In the genomic region with DNA sequence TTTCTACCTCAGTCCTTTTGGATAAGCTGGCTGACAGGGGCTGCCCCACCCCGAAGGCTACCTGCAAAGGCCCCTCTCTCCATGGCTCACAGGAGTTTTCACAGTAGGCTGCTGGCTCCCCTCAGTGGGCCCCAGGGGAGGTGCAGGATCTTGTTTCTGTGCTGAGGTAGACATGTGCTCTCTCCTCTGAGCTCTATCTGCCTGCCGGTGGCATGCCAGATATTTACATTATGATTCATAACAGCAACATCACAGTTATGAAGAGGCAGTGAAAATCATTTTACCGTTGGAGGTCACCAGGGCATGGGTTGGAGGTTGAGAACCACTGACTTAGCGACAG, we compare ENCODE assay signal across 8 mouse cellular contexts. TPM values are rescaled to one million over a fixed set of nuclear protein-coding genes. Genes with fewer than 3 reads are reported as not detected.
DNase-seq lines count a peak whose midpoint lies in the region; ATAC-seq and TF ChIP-seq lines count a peak whose summit lies in the region.
"Had no signal": no experiment of that assay in that cellular context is flagged by ENCODE, and none has a peak within 500 bp of the region (broad histone marks: within the 10 kb centered on the region; RNA-seq: fewer than 3 reads in every experiment).

No protein-coding gene starts in this region.

- DNase-seq in left cerebral cortex, adult 2 months (ENCODE audit: extremely low spot score in 1 of 2, low spot score in 2 of 2), result no peak
- DNase-seq in left cerebral cortex, postnatal 36 days (ENCODE audit: low spot score in 2 of 2), result no peak
- peak; percentile 44 for DNase-seq in MEL (ENCODE audit: low read depth, low spot score)
- no peak for DNase-seq in forebrain, embryonic 14.5 days (ENCODE audit: low spot score)
- DNase-seq in left cerebral cortex, postnatal 25 days (ENCODE audit: low spot score in 2 of 2), result no peak
- DNase-seq in right cerebral cortex, postnatal 4 days, result no peak

- TF ChIP-seq CTCF in left cerebral cortex, adult 2 months (IDR thresholded peaks at IDR 0.05), result peak; percentile 41
- TF ChIP-seq CTCF in MEL (IDR thresholded peaks at IDR 0.05 in 2 of 3, conservative IDR thresholded peaks at IDR 0.05 in 1 of 3; ENCODE audit: control insufficient read depth in 1 of 3, insufficient read depth in 1 of 3, low read depth in 2 of 3, low read length in 3 of 3, poor library complexity in 1 of 3, severe bottlenecking in 1 of 3), result peak; percentile 31 to 53 (median 51); a peak in 5 of 6 replicates

- no peaks in the 10 kb centered on the region for H3K79me2 ChIP-seq in MEL (ENCODE audit: control insufficient read depth, insufficient read depth, low read length, poor library complexity)

- intact Hi-C loops in left cerebral cortex, adult 2 months (cut with DNase I), result no loop called here
- intact Hi-C loops in left cerebral cortex, postnatal 36 days (cut with DNase I), result no loop called here
- intact Hi-C loops in left cerebral cortex, postnatal 25 days (cut with DNase I), result no loop called here

- TF ChIP-seq POLR2A in MEL (IDR thresholded peaks at IDR 0.05; ENCODE audit: control insufficient read depth in 1 of 2, insufficient read depth in 1 of 2, low read depth in 1 of 2, low read length in 2 of 2, poor library complexity in 1 of 2), result no peak

- ATAC-seq in forebrain, embryonic 14.5 days, result peak; percentile 48; the same call in 1 of the 2 replicates
- no peak for ATAC-seq in midbrain, embryonic 12.5 days (ENCODE audit: low FRiP score, low read depth)

- peaks cover 2 to 11% of the 10 kb centered on the region in 2 experiments; a peak in 3 of 4 replicates for H3K36me3 ChIP-seq in MEL (ENCODE audit: control insufficient read depth in 1 of 2, insufficient read depth in 2 of 2, low read length in 2 of 2)
- H3K36me3 ChIP-seq in forebrain, embryonic 14.5 days (ENCODE audit: control insufficient read depth, insufficient read depth, low read length), result peaks cover 59% of the 10 kb centered on the region
- peaks cover 58% of the 10 kb centered on the region for H3K36me3 ChIP-seq in midbrain, embryonic 12.5 days

- H3K27ac ChIP-seq in left cerebral cortex, adult 2 months, result no peak overlapping the region
- no peak overlapping the region for H3K27ac ChIP-seq in MEL (ENCODE audit: control insufficient read depth, low read depth, low read length)
- peak overlapping the region; percentile 10; the same call in 1 of the 2 replicates for H3K27ac ChIP-seq in forebrain, embryonic 14.5 days (ENCODE audit: low read depth, low read length)
- H3K27ac ChIP-seq in midbrain, embryonic 12.5 days (replicated peaks), result peak overlapping the region; percentile 69

- peaks cover 3 to 11% of the 10 kb centered on the region in 2 experiments for H3K4me1 ChIP-seq in MEL (ENCODE audit: control insufficient read depth in 1 of 2, insufficient read depth in 2 of 2, low read length in 2 of 2)
- no peaks in the 10 kb centered on the region for H3K4me1 ChIP-seq in forebrain, embryonic 14.5 days (ENCODE audit: control insufficient read depth, insufficient read depth, low read length)
- peaks cover 16% of the 10 kb centered on the region for H3K4me1 ChIP-seq in midbrain, embryonic 12.5 days

- no peak for TF ChIP-seq EP300 in MEL (IDR thresholded peaks at IDR 0.05; ENCODE audit: low read depth in 1 of 2, low read length in 2 of 2)

- no peak overlapping the region for H3K4me3 ChIP-seq in left cerebral cortex, adult 2 months
- H3K4me3 ChIP-seq in MEL (ENCODE audit: control insufficient read depth in 1 of 2, insufficient read depth in 1 of 2, low read depth in 2 of 2, low read length in 2 of 2), result no peak overlapping the region
- no peak overlapping the region for H3K4me3 ChIP-seq in forebrain, embryonic 14.5 days (ENCODE audit: low read depth, low read length)
- H3K4me3 ChIP-seq in midbrain, embryonic 12.5 days, result no peak overlapping the region
- H3K4me3 ChIP-seq: erythroblast, embryonic 14.5 days had no signal

- H3K9ac ChIP-seq in MEL (ENCODE audit: control insufficient read depth, low read depth, low read length, poor library complexity, severe bottlenecking), result no peak overlapping the region
- H3K9ac ChIP-seq in forebrain, embryonic 14.5 days (ENCODE audit: low read length), result no peak overlapping the region
- H3K9ac ChIP-seq in midbrain, embryonic 12.5 days (replicated peaks), result no peak overlapping the region; the same call in 1 of the 2 replicates

- no peaks in the 10 kb centered on the region for H3K27me3 ChIP-seq in MEL (ENCODE audit: control insufficient read depth in 1 of 2, insufficient read depth in 2 of 2, low read length in 2 of 2)
- no peaks in the 10 kb centered on the region for H3K27me3 ChIP-seq in forebrain, embryonic 14.5 days (replicated peaks; ENCODE audit: control insufficient read depth, insufficient read depth, low read length)
- H3K27me3 ChIP-seq in midbrain, embryonic 12.5 days, result no peaks in the 10 kb centered on the region

- no peaks in the 10 kb centered on the region for H3K9me3 ChIP-seq in MEL (replicated peaks; ENCODE audit: insufficient read depth, low read length)
- no peaks in the 10 kb centered on the region for H3K9me3 ChIP-seq in forebrain, embryonic 14.5 days (replicated peaks; ENCODE audit: control insufficient read depth, low read length)
- H3K9me3 ChIP-seq in midbrain, embryonic 12.5 days, result no peaks in the 10 kb centered on the region

- H3K4me2 ChIP-seq in forebrain, embryonic 14.5 days (ENCODE audit: low read length), result no peak overlapping the region
- no peak overlapping the region for H3K4me2 ChIP-seq in midbrain, embryonic 12.5 days (replicated peaks)

- 78% methylated on average over 4 of the region's 4 CpGs for WGBS in forebrain, embryonic 14.5 days
- WGBS in midbrain, embryonic 12.5 days, result 75% methylated on average over 4 of the region's 4 CpGs

- TF ChIP-seq RAD21 in MEL (IDR thresholded peaks at IDR 0.05; ENCODE audit: low read depth, low read length), result peak; percentile 56

TF ChIP-seq in MEL, 35 proteins besides CTCF, POLR2A, EP300 and RAD21:
- TF ChIP-seq ELF1 (IDR thresholded peaks at IDR 0.05; ENCODE audit: low read depth, low read length) (no peak), BHLHE40 (IDR thresholded peaks at IDR 0.05; ENCODE audit: borderline replicate concordance, low read depth, low read length) (no peak), ZMIZ1 (IDR thresholded peaks at IDR 0.05; ENCODE audit: low read depth, low read length) (no peak), MAX (IDR thresholded peaks at IDR 0.05; ENCODE audit: low read length) (peak; percentile 43; the same call in 1 of the 2 replicates), MAZ (IDR thresholded peaks at IDR 0.05; ENCODE audit: low read depth, low read length) (no peak), GATA1 (IDR thresholded peaks at IDR 0.05; ENCODE audit: low read depth, low read length) (no peak), SMC3 (IDR thresholded peaks at IDR 0.05; ENCODE audit: low read depth, low read length) (peak; percentile 39), MAFK (IDR thresholded peaks at IDR 0.05; ENCODE audit: borderline replicate concordance, low read depth, low read length) (no peak), JUND (IDR thresholded peaks at IDR 0.05; ENCODE audit: low read depth, low read length) (no peak), CHD1 (IDR thresholded peaks at IDR 0.05; ENCODE audit: low read depth, low read length) (no peak), ZC3H11A (IDR thresholded peaks at IDR 0.05; ENCODE audit: low read depth, low read length) (peak; percentile 20; the same call in 1 of the 2 replicates)

RNA-seq across cellular contexts. Expression of a gene that starts 12.5 kb away (rescaled TPM):
- total RNA-seq in left cerebral cortex, adult 2 months (2021), result 10 to 100 TPM; 43.7 to 48.0 TPM
- 10 to 100 TPM; 41.0 to 51.2 TPM for total RNA-seq in left cerebral cortex, postnatal 36 days (2021)
- total RNA-seq in MEL (2012; rRNA removed), result 32.8 and 34.9 TPM in 2 replicates
- polyA plus RNA-seq in MEL (2012; ENCODE audit: insufficient read depth in 1 of 2, insufficient read length in 2 of 2, low read depth in 1 of 2, low replicate concordance in 2 of 2, missing spikeins in 1 of 2), result 10 to 100 TPM in 1 of 2 experiments, not detected in 1; 79.5 TPM
- polyA plus RNA-seq in forebrain, embryonic 14.5 days (2014; fragmentation: Nextera tagmentation; extraction: Ambion mirVana), result 51.8 and 71.1 TPM in 2 replicates
- 58.8 and 62.7 TPM in 2 replicates for polyA plus RNA-seq in midbrain, embryonic 12.5 days (2016; fragmentation: Nextera tagmentation; extraction: Ambion mirVana)
- 10 to 100 TPM; 43.0 to 52.1 TPM for total RNA-seq in left cerebral cortex, postnatal 25 days (2021)

RNA-seq across cellular contexts. Expression of a gene that starts 43.5 kb away (rescaled TPM):
- 100 to 1,000 TPM; 135 to 141 TPM for total RNA-seq in left cerebral cortex, adult 2 months (2021)
- total RNA-seq in left cerebral cortex, postnatal 36 days (2021), result 100 to 1,000 TPM; 140 to 144 TPM
- not detected in 2 replicates for total RNA-seq in MEL (2012; rRNA removed)
- polyA plus RNA-seq in MEL (2012; ENCODE audit: insufficient read depth in 1 of 2, insufficient read length in 2 of 2, low read depth in 1 of 2, low replicate concordance in 2 of 2, missing spikeins in 1 of 2), result not detected
- polyA plus RNA-seq in forebrain, embryonic 14.5 days (2014; fragmentation: Nextera tagmentation; extraction: Ambion mirVana), result 3.1 and 4.4 TPM in 2 replicates
- 1.4 and 1.8 TPM in 2 replicates for polyA plus RNA-seq in midbrain, embryonic 12.5 days (2016; fragmentation: Nextera tagmentation; extraction: Ambion mirVana)
- total RNA-seq in left cerebral cortex, postnatal 25 days (2021), result 100 to 1,000 TPM; 125 to 141 TPM
- polyA plus RNA-seq: erythroblast, embryonic 14.5 days had no signal

RNA-seq across cellular contexts. Expression of a gene that starts 46.7 kb away (rescaled TPM):
- 10 to 100 TPM; 95.2 to 95.6 TPM for total RNA-seq in left cerebral cortex, adult 2 months (2021)
- 100 to 1,000 TPM in 1 of 2 experiments, 10 to 100 TPM in 1; 91.6 to 102 TPM for total RNA-seq in left cerebral cortex, postnatal 36 days (2021)
- total RNA-seq in MEL (2012; rRNA removed), result 87.6 and 88.6 TPM in 2 replicates
- 100 to 1,000 TPM in 1 of 2 experiments, 10 to 100 TPM in 1; 73.7 to 264 TPM for polyA plus RNA-seq in MEL (2012; ENCODE audit: insufficient read depth in 1 of 2, insufficient read length in 2 of 2, low read depth in 1 of 2, low replicate concordance in 2 of 2, missing spikeins in 1 of 2)
- 26.0 and 29.1 TPM in 2 replicates for polyA plus RNA-seq in forebrain, embryonic 14.5 days (2014; fragmentation: Nextera tagmentation; extraction: Ambion mirVana)
- polyA plus RNA-seq in midbrain, embryonic 12.5 days (2016; fragmentation: Nextera tagmentation; extraction: Ambion mirVana), result 35.5 and 41.2 TPM in 2 replicates
- 10 to 100 TPM; 92.5 to 95.3 TPM for total RNA-seq in left cerebral cortex, postnatal 25 days (2021)

RNA-seq across cellular contexts. Expression of a gene that starts 54.2 kb away (rescaled TPM):
- 10 to 100 TPM; 12.2 to 12.7 TPM for total RNA-seq in left cerebral cortex, adult 2 months (2021)
- total RNA-seq in left cerebral cortex, postnatal 36 days (2021), result 10 to 100 TPM; 11.2 to 11.7 TPM
- total RNA-seq in MEL (2012; rRNA removed), result 26.0 and 27.4 TPM in 2 replicates
- 100 to 1,000 TPM in 1 of 2 experiments, 10 to 100 TPM in 1; 55.3 to 549 TPM for polyA plus RNA-seq in MEL (2012; ENCODE audit: insufficient read depth in 1 of 2, insufficient read length in 2 of 2, low read depth in 1 of 2, low replicate concordance in 2 of 2, missing spikeins in 1 of 2)
- polyA plus RNA-seq in forebrain, embryonic 14.5 days (2014; fragmentation: Nextera tagmentation; extraction: Ambion mirVana), result 4.7 and 7.0 TPM in 2 replicates
- polyA plus RNA-seq in midbrain, embryonic 12.5 days (2016; fragmentation: Nextera tagmentation; extraction: Ambion mirVana), result 14.8 and 16.4 TPM in 2 replicates
- total RNA-seq in left cerebral cortex, postnatal 25 days (2021), result 10 to 100 TPM; 11.4 to 15.2 TPM

Comparison
In these comparisons a context has a peak if more than half of its experiments do, and no peak if none do; other contexts are left out.
1. H3K27ac ChIP-seq: peak in forebrain, embryonic 14.5 days (single experiment) and midbrain, embryonic 12.5 days (single experiment); none in left cerebral cortex, adult 2 months (single experiment) and MEL (single experiment).
2. RNA of a gene that starts 43.5 kb away (total RNA-seq): 140 to 144 TPM in left cerebral cortex, postnatal 36 days, 135 to 141 TPM in left cerebral cortex, adult 2 months and 125 to 141 TPM in left cerebral cortex, postnatal 25 days; not detected in MEL; every median in the first group is over 100 times any median in the second.